Mouse (Mus musculus): Measurements from ENCODE around the gene 2410004B18Rik. TPM values are rescaled to one million over a fixed set of nuclear protein-coding genes. Genes with fewer than 3 reads are reported as not detected.
"Not testable (repeated sequence)": the region's sequence is repeated elsewhere in the genome, so short reads cannot be mapped to it uniquely, and the experiment has no call there.

2410004B18Rik gene
- polyA plus RNA-seq, 1 experiment from 2014 or later, result 55.7 TPM

- Histone ChIP-seq H3K4me1 (peaks cover 34% of the 10 kb centered on the region), H3K27me3 (ENCODE audit: insufficient read depth, poor library complexity, severe bottlenecking) (peaks cover 6% of the 10 kb centered on the region; the same call in 1 of the 2 replicates), H3K27ac (peak overlapping the region; percentile 91), H3K36me3 (no peaks in the 10 kb centered on the region), H3K4me3 (no peak overlapping the region), H3K9me3 (no peaks in the 10 kb centered on the region)
- no peak for DNase-seq (ENCODE audit: low spot score)
- WGBS, result 33% methylated on average over 9 of the region's 9 CpGs
Measured at GRCm38 (mm10) chr3:145962411-145962810, 24.6 kb downstream of the 2410004B18Rik start.

- H3K27ac ChIP-seq, result peak overlapping the region; percentile 91
- peaks cover 34% of the 10 kb centered on the region for H3K4me1 ChIP-seq
- H3K36me3 ChIP-seq, result no peaks in the 10 kb centered on the region
- no peak for DNase-seq (ENCODE audit: low spot score)
- H3K27me3 ChIP-seq (ENCODE audit: insufficient read depth, poor library complexity, severe bottlenecking), result peaks cover 6% of the 10 kb centered on the region; the same call in 1 of the 2 replicates
- H3K4me3 ChIP-seq, result peak overlapping the region; percentile 43
- H3K9me3 ChIP-seq, result no peaks in the 10 kb centered on the region
- WGBS, result 11% methylated on average over 31 of the region's 31 CpGs
Measured at GRCm38 (mm10) chr3:145963101-145964017, 25.5 kb downstream of the 2410004B18Rik start.

GRCm38 (mm10) chr3:145964018-145964387 is 26.2 kb downstream of the 2410004B18Rik start:
- Histone ChIP-seq H3K36me3 (no peaks in the 10 kb centered on the region), H3K27me3 (ENCODE audit: insufficient read depth, poor library complexity, severe bottlenecking) (peaks cover 6% of the 10 kb centered on the region; the same call in 1 of the 2 replicates), H3K9me3 (no peaks in the 10 kb centered on the region), H3K4me1 (peaks cover 36% of the 10 kb centered on the region), H3K27ac (peak overlapping the region; percentile 91), H3K4me3 (peak overlapping the region; percentile 43; the same call in 1 of the 2 replicates)
- no peak for DNase-seq (ENCODE audit: low spot score)
- 8% methylated on average over 10 of the region's 10 CpGs for WGBS

DNA sequence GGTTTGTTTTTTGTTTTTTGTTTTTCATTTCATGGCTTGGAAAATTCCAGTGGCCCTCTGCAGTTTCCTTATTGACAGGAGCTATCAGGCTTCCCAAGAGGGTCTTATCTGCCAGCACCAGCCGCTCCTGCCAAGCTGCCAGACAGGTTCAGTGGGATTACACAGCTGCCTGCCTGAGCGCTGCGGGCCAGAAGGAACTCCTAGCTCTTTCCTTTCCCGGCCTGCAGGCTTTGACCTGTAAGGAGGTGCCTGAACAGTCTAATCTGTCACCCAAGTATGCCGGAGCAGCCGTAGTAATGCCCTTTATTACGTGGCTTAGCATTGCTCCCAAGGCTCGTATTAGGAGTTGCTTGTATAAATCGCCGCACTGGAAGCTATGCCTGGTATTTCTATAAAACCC is 26.7 kb downstream of the 2410004B18Rik start:
- Histone ChIP-seq H3K27ac (peak overlapping the region; percentile 91), H3K9me3 (no peaks in the 10 kb centered on the region), H3K4me3 (peak overlapping the region; percentile 43), H3K4me1 (peaks cover 41% of the 10 kb centered on the region), H3K27me3 (ENCODE audit: insufficient read depth, poor library complexity, severe bottlenecking) (peaks cover 6% of the 10 kb centered on the region; the same call in 1 of the 2 replicates), H3K36me3 (no peaks in the 10 kb centered on the region)
- 2% methylated on average over 10 of the region's 10 CpGs for WGBS
- DNase-seq (ENCODE audit: low spot score), result peak; percentile 94

DNA sequence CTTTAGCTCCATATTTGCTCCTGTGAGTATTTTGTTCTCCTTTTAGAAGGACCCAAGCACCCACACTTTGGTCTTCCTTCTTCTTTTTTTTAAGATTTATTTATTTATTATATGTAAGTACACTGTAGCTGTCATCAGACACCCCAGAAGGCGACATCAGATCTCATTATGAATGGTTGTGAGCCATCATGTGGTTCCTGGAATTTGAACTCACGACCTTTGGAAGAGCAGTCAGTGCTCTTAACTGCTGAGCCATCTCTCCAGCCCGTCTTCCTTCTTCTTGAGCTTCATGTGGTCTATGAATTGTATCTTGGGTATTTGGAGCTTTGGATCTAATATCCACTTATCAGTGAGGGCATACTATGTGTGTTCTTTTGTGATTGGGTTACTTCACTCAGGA is 27.8 kb downstream of the 2410004B18Rik start:
- not testable (repeated sequence) for H3K9me3 ChIP-seq; H3K27me3 ChIP-seq (ENCODE audit: insufficient read depth, poor library complexity, severe bottlenecking); DNase-seq (ENCODE audit: low spot score); H3K4me3 ChIP-seq; H3K36me3 ChIP-seq
- Histone ChIP-seq H3K27ac (peak overlapping the region; percentile 91; the same call in 1 of the 2 replicates), H3K4me1 (peaks cover 41% of the 10 kb centered on the region)
- 75% methylated on average over 3 of the region's 3 CpGs for WGBS

- DNase-seq (ENCODE audit: low spot score), result no peak
- WGBS, result 49% methylated on average over 5 of the region's 5 CpGs
- Histone ChIP-seq H3K9me3 (no peaks in the 10 kb centered on the region), H3K27me3 (ENCODE audit: insufficient read depth, poor library complexity, severe bottlenecking) (peaks cover 6% of the 10 kb centered on the region; the same call in 1 of the 2 replicates), H3K27ac (peak overlapping the region; percentile 70; the same call in 1 of the 2 replicates), H3K4me1 (peaks cover 41% of the 10 kb centered on the region), H3K4me3 (no peak overlapping the region), H3K36me3 (no peaks in the 10 kb centered on the region)
Measured at GRCm38 (mm10) chr3:145966806-145967205, 29.0 kb downstream of the 2410004B18Rik start.

GRCm38 (mm10) chr3:145969031-145969501 is 31.3 kb downstream of the 2410004B18Rik start:
- Histone ChIP-seq H3K36me3 (0 out of 2 replicates have a peak, but pooled peaks cover 1% of the 10 kb centered on the region), H3K27ac (peak overlapping the region; percentile 73), H3K27me3 (ENCODE audit: insufficient read depth, poor library complexity, severe bottlenecking) (no peaks in the 10 kb centered on the region), H3K4me1 (peaks cover 20% of the 10 kb centered on the region), H3K9me3 (peaks cover 2% of the 10 kb centered on the region; the same call in 1 of the 2 replicates), H3K4me3 (no peak overlapping the region)
- no peak for DNase-seq (ENCODE audit: low spot score)
- 38% methylated on average over 14 of the region's 14 CpGs for WGBS

GRCm38 (mm10) chr3:145971501-145971900 is 33.7 kb downstream of the 2410004B18Rik start:
- no peak for DNase-seq (ENCODE audit: low spot score)
- WGBS, result 84% methylated on average over 10 of the region's 10 CpGs
- Histone ChIP-seq H3K9me3 (peaks cover 9% of the 10 kb centered on the region), H3K27ac (no peak overlapping the region), H3K4me1 (peaks cover 9% of the 10 kb centered on the region; the same call in 1 of the 2 replicates), H3K4me3 (no peak overlapping the region), H3K36me3 (0 out of 2 replicates have a peak, but pooled peaks cover 6% of the 10 kb centered on the region), H3K27me3 (ENCODE audit: insufficient read depth, poor library complexity, severe bottlenecking) (no peaks in the 10 kb centered on the region)

- 89% methylated on average over 7 of the region's 7 CpGs for WGBS
- Histone ChIP-seq H3K4me3 (no peak overlapping the region), H3K27ac (no peak overlapping the region), H3K27me3 (ENCODE audit: insufficient read depth, poor library complexity, severe bottlenecking) (no peaks in the 10 kb centered on the region), H3K9me3 (peaks cover 15% of the 10 kb centered on the region), H3K4me1 (no peaks in the 10 kb centered on the region; the same call in 1 of the 2 replicates), H3K36me3 (0 out of 2 replicates have a peak, but pooled peaks cover 6% of the 10 kb centered on the region)
- DNase-seq (ENCODE audit: low spot score), result no peak
Measured at GRCm38 (mm10) chr3:145974986-145975385, 37.2 kb downstream of the 2410004B18Rik start.

DNA sequence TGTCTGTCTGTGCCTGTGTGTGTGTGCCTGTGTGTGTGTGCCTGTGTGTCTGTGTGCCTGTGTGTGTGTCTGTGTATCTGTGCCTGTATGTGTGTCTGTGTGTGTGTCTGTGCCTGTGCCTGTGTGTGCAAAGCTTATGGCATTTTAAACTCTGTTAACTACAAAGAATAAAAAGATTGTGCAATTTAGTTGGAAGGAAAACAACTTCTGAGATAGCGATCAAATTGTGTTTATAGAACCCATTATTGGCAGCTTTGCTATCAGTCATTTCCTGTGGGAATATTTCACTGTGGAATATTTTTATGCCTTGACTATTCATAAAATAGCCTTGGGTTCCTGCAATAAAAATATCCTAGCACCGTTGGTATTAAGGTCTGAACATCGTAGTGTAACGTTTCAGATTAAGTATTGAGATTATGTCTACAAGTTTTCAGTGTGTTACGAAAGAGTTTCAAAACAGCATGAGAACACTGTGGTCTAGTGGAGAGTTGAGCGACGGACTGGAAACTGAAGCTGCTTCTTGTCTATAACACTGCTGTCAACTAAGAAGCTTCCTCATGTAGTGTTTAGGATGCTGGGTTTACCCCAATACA is 47.6 kb downstream of the 2410004B18Rik start:
- Histone ChIP-seq H3K36me3 (no peaks in the 10 kb centered on the region), H3K27ac (peak overlapping the region; percentile 56; the same call in 1 of the 2 replicates), H3K27me3 (ENCODE audit: insufficient read depth, poor library complexity, severe bottlenecking) (no peaks in the 10 kb centered on the region), H3K4me1 (peaks cover 24% of the 10 kb centered on the region), H3K4me3 (no peak overlapping the region), H3K9me3 (no peaks in the 10 kb centered on the region)
- WGBS, result 81% methylated on average over 7 of the region's 7 CpGs
- no peak for DNase-seq (ENCODE audit: low spot score)

GRCm38 (mm10) chr3:145986317-145987001 is 48.6 kb downstream of the 2410004B18Rik start:
- no peaks in the 10 kb centered on the region for H3K9me3 ChIP-seq
- WGBS, result 56% methylated on average over 6 of the region's 6 CpGs
- H3K27me3 ChIP-seq (ENCODE audit: insufficient read depth, poor library complexity, severe bottlenecking), result no peaks in the 10 kb centered on the region
- H3K27ac ChIP-seq, result peak overlapping the region; percentile 98
- peak; percentile 53 for DNase-seq (ENCODE audit: low spot score)
- H3K4me3 ChIP-seq, result no peak overlapping the region; the same call in 1 of the 2 replicates
- H3K4me1 ChIP-seq, result peaks cover 28% of the 10 kb centered on the region
- H3K36me3 ChIP-seq, result peaks cover 4% of the 10 kb centered on the region

- Histone ChIP-seq H3K4me1 (peaks cover 33% of the 10 kb centered on the region), H3K4me3 (peak within 1 kb of the TSS; percentile 87), H3K36me3 (peaks cover 12% of the 10 kb centered on the region), H3K27ac (peak within 1 kb of the TSS; percentile 98), H3K27me3 (ENCODE audit: insufficient read depth, poor library complexity, severe bottlenecking) (no peaks in the 10 kb centered on the region), H3K9me3 (no peaks in the 10 kb centered on the region)
- under 1% methylated on average over 65 of the region's 65 CpGs for WGBS
- peak; percentile 95 for DNase-seq (ENCODE audit: low spot score)
Measured at GRCm38 (mm10) chr3:145987268-145987969, 49.6 kb downstream of the 2410004B18Rik start, which contains the start of gene Syde2. Gene Syde2 (plus strand): TSS chr3:145987870.
